Mouse (Mus musculus): ENCODE results near the gene Lrmda. TPM values are rescaled to one million over a fixed set of nuclear protein-coding genes. Genes with fewer than 3 reads are reported as not detected.

Lrmda gene
- polyA plus RNA-seq, 1 experiment from 2014 or later, result 0.66 TPM

- no peaks in the 10 kb centered on the region for H3K27me3 ChIP-seq (ENCODE audit: control insufficient read depth, insufficient read depth, low read length)
- 0 out of 2 replicates have a peak, but pooled peaks cover 7% of the 10 kb centered on the region for H3K4me1 ChIP-seq (ENCODE audit: control insufficient read depth, insufficient read depth, low read length)
- no peak for DNase-seq (ENCODE audit: low spot score)
- H3K36me3 ChIP-seq (ENCODE audit: control insufficient read depth, insufficient read depth, low read length), result no peaks in the 10 kb centered on the region
- no peak overlapping the region for H3K4me2 ChIP-seq (ENCODE audit: low read depth)
- H3K27ac ChIP-seq (ENCODE audit: low read depth, low read length), result no peak overlapping the region
- H3K9ac ChIP-seq (ENCODE audit: low read length), result no peak overlapping the region
- no peaks in the 10 kb centered on the region for H3K9me3 ChIP-seq (ENCODE audit: control insufficient read depth, low read length)
- no peak for ATAC-seq (ENCODE audit: insufficient read depth, low FRiP score, low TSS enrichment)
- H3K4me3 ChIP-seq (ENCODE audit: low read depth, low read length), result no peak overlapping the region
- 79% methylated on average over 4 of the region's 4 CpGs for WGBS
These were observed 4.0 kb downstream of the Lrmda start for GRCm38 (mm10) chr14:22023533-22023932.

- no peak overlapping the region for H3K4me2 ChIP-seq (ENCODE audit: low read depth)
- H3K4me1 ChIP-seq (ENCODE audit: control insufficient read depth, insufficient read depth, low read length), result peaks cover 7% of the 10 kb centered on the region; the same call in 1 of the 2 replicates
- DNase-seq (ENCODE audit: low spot score) (no peak), ATAC-seq (ENCODE audit: insufficient read depth, low FRiP score, low TSS enrichment) (no peak)
- H3K9ac ChIP-seq (ENCODE audit: low read length), result no peak overlapping the region
- H3K36me3 ChIP-seq (ENCODE audit: control insufficient read depth, insufficient read depth, low read length), result no peaks in the 10 kb centered on the region
- no peaks in the 10 kb centered on the region for H3K9me3 ChIP-seq (ENCODE audit: control insufficient read depth, low read length)
- no peak overlapping the region for H3K4me3 ChIP-seq (ENCODE audit: low read depth, low read length)
- 56% methylated on average over 3 of the region's 3 CpGs for WGBS
- H3K27me3 ChIP-seq (ENCODE audit: control insufficient read depth, insufficient read depth, low read length), result no peaks in the 10 kb centered on the region
- H3K27ac ChIP-seq (ENCODE audit: low read depth, low read length), result no peak overlapping the region
These were observed 16.4 kb downstream of the Lrmda start for GRCm38 (mm10) chr14:22035900-22036299.

- H3K27ac ChIP-seq (ENCODE audit: low read depth, low read length), result no peak overlapping the region
- no peaks in the 10 kb centered on the region for H3K9me3 ChIP-seq (ENCODE audit: control insufficient read depth, low read length)
- H3K4me2 ChIP-seq (ENCODE audit: low read depth), result no peak overlapping the region
- no peak overlapping the region for H3K4me3 ChIP-seq (ENCODE audit: low read depth, low read length)
- H3K36me3 ChIP-seq (ENCODE audit: control insufficient read depth, insufficient read depth, low read length), result no peaks in the 10 kb centered on the region
- WGBS, result 60% methylated on average over 6 of the region's 6 CpGs
- DNase-seq (ENCODE audit: low spot score) (no peak), ATAC-seq (ENCODE audit: insufficient read depth, low FRiP score, low TSS enrichment) (no peak)
- H3K27me3 ChIP-seq (ENCODE audit: control insufficient read depth, insufficient read depth, low read length), result no peaks in the 10 kb centered on the region
- H3K4me1 ChIP-seq (ENCODE audit: control insufficient read depth, insufficient read depth, low read length), result peaks cover 7% of the 10 kb centered on the region; the same call in 1 of the 2 replicates
- no peak overlapping the region for H3K9ac ChIP-seq (ENCODE audit: low read length)
These were observed 16.8 kb downstream of the Lrmda start for GRCm38 (mm10) chr14:22036338-22036737.

- Histone ChIP-seq H3K4me3 (ENCODE audit: low read depth, low read length) (no peak overlapping the region), H3K4me1 (ENCODE audit: control insufficient read depth, insufficient read depth, low read length) (peaks cover 7% of the 10 kb centered on the region; the same call in 1 of the 2 replicates), H3K9ac (ENCODE audit: low read length) (no peak overlapping the region), H3K27ac (ENCODE audit: low read depth, low read length) (no peak overlapping the region), H3K36me3 (ENCODE audit: control insufficient read depth, insufficient read depth, low read length) (no peaks in the 10 kb centered on the region), H3K4me2 (ENCODE audit: low read depth) (no peak overlapping the region), H3K9me3 (ENCODE audit: control insufficient read depth, low read length) (no peaks in the 10 kb centered on the region), H3K27me3 (ENCODE audit: control insufficient read depth, insufficient read depth, low read length) (no peaks in the 10 kb centered on the region)
- DNase-seq (ENCODE audit: low spot score) (peak; percentile 45), ATAC-seq (ENCODE audit: insufficient read depth, low FRiP score, low TSS enrichment) (no peak)
- 54% methylated on average over 12 of the region's 12 CpGs for WGBS
These were observed 17.4 kb downstream of the Lrmda start for GRCm38 (mm10) chr14:22036802-22037497.

GRCm38 (mm10) chr14:22037498-22038131, 18.1 kb downstream of the Lrmda start:
- Histone ChIP-seq H3K9me3 (ENCODE audit: control insufficient read depth, low read length) (no peaks in the 10 kb centered on the region), H3K36me3 (ENCODE audit: control insufficient read depth, insufficient read depth, low read length) (no peaks in the 10 kb centered on the region), H3K9ac (ENCODE audit: low read length) (no peak overlapping the region), H3K27ac (ENCODE audit: low read depth, low read length) (no peak overlapping the region), H3K27me3 (ENCODE audit: control insufficient read depth, insufficient read depth, low read length) (no peaks in the 10 kb centered on the region), H3K4me3 (ENCODE audit: low read depth, low read length) (no peak overlapping the region), H3K4me2 (ENCODE audit: low read depth) (no peak overlapping the region), H3K4me1 (ENCODE audit: control insufficient read depth, insufficient read depth, low read length) (peaks cover 7% of the 10 kb centered on the region; the same call in 1 of the 2 replicates)
- 60% methylated on average over 16 of the region's 16 CpGs for WGBS
- DNase-seq (ENCODE audit: low spot score) (no peak), ATAC-seq (ENCODE audit: insufficient read depth, low FRiP score, low TSS enrichment) (no peak)

GRCm38 (mm10) chr14:22042146-22042545, 22.6 kb downstream of the Lrmda start:
- Histone ChIP-seq H3K4me1 (ENCODE audit: control insufficient read depth, insufficient read depth, low read length) (no peaks in the 10 kb centered on the region), H3K27ac (ENCODE audit: low read depth, low read length) (no peak overlapping the region), H3K27me3 (ENCODE audit: control insufficient read depth, insufficient read depth, low read length) (no peaks in the 10 kb centered on the region), H3K4me2 (ENCODE audit: low read depth) (no peak overlapping the region), H3K9ac (ENCODE audit: low read length) (no peak overlapping the region), H3K9me3 (ENCODE audit: control insufficient read depth, low read length) (no peaks in the 10 kb centered on the region), H3K4me3 (ENCODE audit: low read depth, low read length) (no peak overlapping the region), H3K36me3 (ENCODE audit: control insufficient read depth, insufficient read depth, low read length) (no peaks in the 10 kb centered on the region)
- ATAC-seq (ENCODE audit: insufficient read depth, low FRiP score, low TSS enrichment) (no peak), DNase-seq (ENCODE audit: low spot score) (no peak)
- WGBS, result 91% methylated on average over 6 of the region's 6 CpGs

GRCm38 (mm10) chr14:22043420-22043819, 23.9 kb downstream of the Lrmda start:
- no peaks in the 10 kb centered on the region for H3K36me3 ChIP-seq (ENCODE audit: control insufficient read depth, insufficient read depth, low read length)
- H3K4me2 ChIP-seq (ENCODE audit: low read depth), result no peak overlapping the region
- no peak overlapping the region for H3K27ac ChIP-seq (ENCODE audit: low read depth, low read length)
- H3K4me1 ChIP-seq (ENCODE audit: control insufficient read depth, insufficient read depth, low read length), result no peaks in the 10 kb centered on the region
- H3K9ac ChIP-seq (ENCODE audit: low read length), result no peak overlapping the region
- H3K9me3 ChIP-seq (ENCODE audit: control insufficient read depth, low read length), result no peaks in the 10 kb centered on the region
- DNase-seq (ENCODE audit: low spot score) (no peak), ATAC-seq (ENCODE audit: insufficient read depth, low FRiP score, low TSS enrichment) (no peak)
- WGBS, result 83% methylated on average over 5 of the region's 5 CpGs
- no peak overlapping the region for H3K4me3 ChIP-seq (ENCODE audit: low read depth, low read length)
- no peaks in the 10 kb centered on the region for H3K27me3 ChIP-seq (ENCODE audit: control insufficient read depth, insufficient read depth, low read length)

GRCm38 (mm10) chr14:22046262-22046856, 26.8 kb downstream of the Lrmda start:
- Histone ChIP-seq H3K4me1 (ENCODE audit: control insufficient read depth, insufficient read depth, low read length) (no peaks in the 10 kb centered on the region), H3K27me3 (ENCODE audit: control insufficient read depth, insufficient read depth, low read length) (no peaks in the 10 kb centered on the region), H3K27ac (ENCODE audit: low read depth, low read length) (no peak overlapping the region), H3K4me3 (ENCODE audit: low read depth, low read length) (no peak overlapping the region), H3K36me3 (ENCODE audit: control insufficient read depth, insufficient read depth, low read length) (no peaks in the 10 kb centered on the region), H3K9ac (ENCODE audit: low read length) (no peak overlapping the region), H3K9me3 (ENCODE audit: control insufficient read depth, low read length) (no peaks in the 10 kb centered on the region), H3K4me2 (ENCODE audit: low read depth) (no peak overlapping the region)
- WGBS, result 86% methylated on average over 10 of the region's 10 CpGs
- ATAC-seq (ENCODE audit: insufficient read depth, low FRiP score, low TSS enrichment), result no peak
- no peak for DNase-seq (ENCODE audit: low spot score)

Data from neural tube, embryonic 11.5 days (tissue).